Mouse (Mus musculus) heart, embryonic 16.5 days (tissue): Measurements from ENCODE around the gene Cavin1. TPM values are rescaled to one million over a fixed set of nuclear protein-coding genes. Genes with fewer than 3 reads are reported as not detected.

Source experiments
- ATAC-seq: fragments of 200-750 bp; cut with Nextera tagmentation; replicated peaks from 2 replicates; pipeline ENCODE4 v1.8.0; 2017; ENCODE audit warnings: moderate number of reproducible peaks; ENCODE audit not compliant: insufficient read depth, low FRiP score; ENCODE audit errors: extremely low read depth
- H3K27ac ChIP-seq: fragments of 300-500 bp; sonication (generic); 2 replicates; pipeline ENCODE4 v1.5.1; 2014; ENCODE audit warnings: mild to moderate bottlenecking, low read length, control low read depth, moderate library complexity
- H3K27me3 ChIP-seq: fragments of 300-500 bp; sonication (generic); 2 replicates; pipeline ENCODE4 v1.6.1; 2014; ENCODE audit warnings: low read length, mixed read lengths; ENCODE audit not compliant: control insufficient read depth, insufficient read depth
- H3K36me3 ChIP-seq: fragments of 300-500 bp; sonication (generic); 2 replicates; pipeline ENCODE4 v1.6.1; 2014; ENCODE audit not compliant: control insufficient read depth, insufficient read depth
- H3K4me1 ChIP-seq: fragments of 300-500 bp; sonication (generic); 2 replicates; pipeline ENCODE4 v1.6.1; 2014; ENCODE audit warnings: low read length, mixed read lengths; ENCODE audit not compliant: control insufficient read depth, insufficient read depth
- H3K4me2 ChIP-seq: fragments of 300-500 bp; sonication (generic); 2 replicates; pipeline ENCODE4 v1.6.1; 2014; ENCODE audit warnings: low read depth, mild to moderate bottlenecking, control low read depth, low read length
- H3K4me3 ChIP-seq: fragments of 300-500 bp; sonication (generic); 2 replicates; pipeline ENCODE4 v1.5.1; 2014; ENCODE audit warnings: mild to moderate bottlenecking, control low read depth, low read length
- H3K9ac ChIP-seq: fragments of 300-500 bp; sonication (generic); 2 replicates; pipeline ENCODE4 v1.6.1; 2014; ENCODE audit warnings: low read length, control low read depth
- H3K9me3 ChIP-seq: fragments of 300-500 bp; sonication (generic); replicated peaks from 2 replicates; pipeline ENCODE4 v1.6.1; 2016; ENCODE audit warnings: low read length; ENCODE audit not compliant: control insufficient read depth
- WGBS: fragments of 180-500 bp; shearing (Covaris S2); extraction: QIAGEN DNeasy Blood & Tissue Kit; methylation state at CpG from one replicate; pipeline ENCODE4 v1.1.7; 2014; 5-methylcytosine and 5-hydroxymethylcytosine counted together
- polyA plus RNA-seq: library from polyadenylated mRNA; unstranded; fragments of >200 nt; fragmentation: Nextera tagmentation; extraction: Ambion mirVana; gene quantifications from 2 replicates; pipeline ENCODE4 v1.2.1, GENCODE M21; 2015

The Cavin1 gene
- polyA plus RNA-seq, 1 experiment from 2014 or later = 428 TPM

GRCm38 (mm10) chr11:100964180-100964579, 6.5 kb downstream of the Cavin1 start:
- ATAC-seq = no peak
- Histone ChIP-seq H3K27ac (peak overlapping the region; percentile 98), H3K4me3 (no peak overlapping the region), H3K36me3 (peaks cover 12% of the 10 kb centered on the region), H3K9ac (peak overlapping the region; percentile 43), H3K9me3 (no peaks in the 10 kb centered on the region), H3K4me2 (peak overlapping the region; percentile 3), H3K27me3 (no peaks in the 10 kb centered on the region), H3K4me1 (peaks cover 78% of the 10 kb centered on the region)
- WGBS = 79% methylated on average over 7 of the region's 7 CpGs

- Histone ChIP-seq H3K4me1 (peaks cover 83% of the 10 kb centered on the region), H3K4me3 (no peak overlapping the region), H3K9ac (peak overlapping the region; percentile 43), H3K9me3 (no peaks in the 10 kb centered on the region), H3K4me2 (peak overlapping the region; percentile 3), H3K36me3 (peaks cover 17% of the 10 kb centered on the region), H3K27me3 (no peaks in the 10 kb centered on the region), H3K27ac (peak overlapping the region; percentile 98)
- WGBS = 55% methylated on average over 9 of the region's 9 CpGs
- ATAC-seq = no peak
These were observed 7.0 kb downstream of the Cavin1 start for GRCm38 (mm10) chr11:100963647-100964046.

GRCm38 (mm10) chr11:100962371-100962911, 8.2 kb downstream of the Cavin1 start:
- peaks cover 27% of the 10 kb centered on the region for H3K36me3 ChIP-seq
- H3K4me1 ChIP-seq = peaks cover 93% of the 10 kb centered on the region
- H3K9me3 ChIP-seq = no peaks in the 10 kb centered on the region
- H3K27me3 ChIP-seq = no peaks in the 10 kb centered on the region
- H3K4me2 ChIP-seq = peak overlapping the region; percentile 30; the same call in 1 of the 2 replicates
- H3K27ac ChIP-seq = peak overlapping the region; percentile 98
- peak; percentile 45; the same call in 1 of the 2 replicates for ATAC-seq
- H3K9ac ChIP-seq = peak overlapping the region; percentile 43; the same call in 1 of the 2 replicates
- WGBS = 35% methylated on average over 9 of the region's 9 CpGs
- H3K4me3 ChIP-seq = no peak overlapping the region

GRCm38 (mm10) chr11:100960540-100960939, 10.1 kb downstream of the Cavin1 start:
- Histone ChIP-seq H3K4me3 (no peak overlapping the region), H3K4me1 (peaks cover 80% of the 10 kb centered on the region), H3K36me3 (peaks cover 29% of the 10 kb centered on the region), H3K9me3 (no peaks in the 10 kb centered on the region), H3K27me3 (no peaks in the 10 kb centered on the region), H3K27ac (peak overlapping the region; percentile 86), H3K9ac (peak overlapping the region; percentile 54; the same call in 1 of the 2 replicates), H3K4me2 (peak overlapping the region; percentile 37)
- ATAC-seq = peak; percentile 57
- 11% methylated on average over 6 of the region's 6 CpGs for WGBS

GRCm38 (mm10) chr11:100959826-100960225, 10.9 kb downstream of the Cavin1 start:
- 30% methylated on average over 3 of the region's 3 CpGs for WGBS
- Histone ChIP-seq H3K9me3 (no peaks in the 10 kb centered on the region), H3K27ac (peak overlapping the region; percentile 86), H3K36me3 (peaks cover 30% of the 10 kb centered on the region), H3K4me1 (peaks cover 73% of the 10 kb centered on the region), H3K9ac (peak overlapping the region; percentile 54), H3K4me3 (peak overlapping the region; percentile 12; the same call in 1 of the 2 replicates), H3K4me2 (peak overlapping the region; percentile 37), H3K27me3 (no peaks in the 10 kb centered on the region)
- no peak for ATAC-seq

- Histone ChIP-seq H3K27me3 (no peaks in the 10 kb centered on the region), H3K9me3 (no peaks in the 10 kb centered on the region), H3K9ac (peak overlapping the region; percentile 54), H3K4me2 (peak overlapping the region; percentile 37), H3K4me1 (peaks cover 69% of the 10 kb centered on the region), H3K4me3 (peak overlapping the region; percentile 12; the same call in 1 of the 2 replicates), H3K36me3 (peaks cover 28% of the 10 kb centered on the region), H3K27ac (peak overlapping the region; percentile 86)
- no peak for ATAC-seq
- 7% methylated on average over 14 of the region's 14 CpGs for WGBS
These were observed 11.2 kb downstream of the Cavin1 start for GRCm38 (mm10) chr11:100959464-100959810.

- ATAC-seq = no peak
- Histone ChIP-seq H3K4me3 (peak overlapping the region; percentile 12; the same call in 1 of the 2 replicates), H3K4me1 (peaks cover 64% of the 10 kb centered on the region), H3K27ac (peak overlapping the region; percentile 41; the same call in 1 of the 2 replicates), H3K9me3 (no peaks in the 10 kb centered on the region), H3K9ac (peak overlapping the region; percentile 27; the same call in 1 of the 2 replicates), H3K27me3 (no peaks in the 10 kb centered on the region), H3K4me2 (peak overlapping the region; percentile 37; the same call in 1 of the 2 replicates), H3K36me3 (peaks cover 23% of the 10 kb centered on the region)
- WGBS = 49% methylated on average over 76 of the region's 76 CpGs
These were observed 11.8 kb downstream of the Cavin1 start for GRCm38 (mm10) chr11:100958613-100959463.

GRCm38 (mm10) chr11:100957915-100958469, 12.7 kb downstream of the Cavin1 start:
- no peak for ATAC-seq
- WGBS = 46% methylated on average over 6 of the region's 6 CpGs
- Histone ChIP-seq H3K27ac (no peak overlapping the region), H3K4me2 (no peak overlapping the region), H3K9me3 (no peaks in the 10 kb centered on the region), H3K9ac (0 out of 2 replicates have a peak overlapping the region, but pooled peaks have one; percentile 21), H3K4me1 (peaks cover 55% of the 10 kb centered on the region), H3K27me3 (no peaks in the 10 kb centered on the region), H3K4me3 (no peak overlapping the region), H3K36me3 (peaks cover 23% of the 10 kb centered on the region)
